Mouse (Mus musculus) spleen, postnatal 14 days (tissue): ENCODE data around the gene C130050O18Rik.

Experiments used
- DNase-seq, 2 experiments: peaks; one replicate each; pipeline ENCODE4 v3.0.0; 2021 to 2022; ENCODE audit warnings: low spot score in 2 of 2

The C130050O18Rik gene

GRCm38 (mm10) chr5:139427001-139427400, 21.9 kb downstream of the C130050O18Rik start:
- no peak for DNase-seq

DNA sequence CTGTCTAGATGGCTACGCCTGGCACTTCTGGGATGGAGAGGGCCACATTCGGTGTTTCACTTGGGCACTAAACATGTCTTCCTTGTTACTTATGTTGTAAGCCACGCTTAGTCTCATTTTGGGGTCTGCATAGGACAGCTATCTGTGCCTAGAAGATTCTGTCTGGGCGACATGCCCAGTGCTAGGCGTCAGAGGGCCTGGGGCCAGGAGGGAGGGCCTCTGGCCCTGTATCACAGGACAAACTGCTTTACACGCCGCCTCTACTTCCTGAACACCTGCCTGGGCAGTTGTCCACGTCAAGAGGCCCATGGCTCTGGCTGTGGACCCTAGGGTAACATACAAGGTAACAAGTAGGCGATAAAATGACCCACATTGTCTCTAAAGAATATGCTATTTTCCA, 22.9 kb downstream of the C130050O18Rik start:
- DNase-seq, result no peak

GRCm38 (mm10) chr5:139429818-139430341, 24.8 kb downstream of the C130050O18Rik start:
- DNase-seq, result no peak

DNA sequence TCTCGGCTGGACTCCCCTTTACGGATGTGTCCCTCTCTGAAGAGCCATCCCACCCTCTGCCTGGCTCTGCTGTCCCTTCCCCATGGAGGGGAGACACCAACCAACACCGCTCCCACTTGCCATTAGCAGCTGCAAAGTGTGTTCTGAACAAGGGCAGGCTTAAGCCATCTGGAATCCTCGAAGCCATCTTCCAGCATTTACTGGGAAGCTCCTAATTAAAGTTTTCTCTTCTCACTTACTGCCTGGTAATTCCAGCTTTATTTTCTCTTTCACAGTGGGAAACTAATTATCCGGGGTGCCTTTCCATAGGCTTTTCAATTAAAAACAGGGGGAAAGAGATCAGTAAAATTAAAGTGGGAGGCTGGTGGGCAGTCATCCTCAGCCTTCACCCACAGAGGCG, 27.3 kb downstream of the C130050O18Rik start:
- DNase-seq, result no peak

DNA sequence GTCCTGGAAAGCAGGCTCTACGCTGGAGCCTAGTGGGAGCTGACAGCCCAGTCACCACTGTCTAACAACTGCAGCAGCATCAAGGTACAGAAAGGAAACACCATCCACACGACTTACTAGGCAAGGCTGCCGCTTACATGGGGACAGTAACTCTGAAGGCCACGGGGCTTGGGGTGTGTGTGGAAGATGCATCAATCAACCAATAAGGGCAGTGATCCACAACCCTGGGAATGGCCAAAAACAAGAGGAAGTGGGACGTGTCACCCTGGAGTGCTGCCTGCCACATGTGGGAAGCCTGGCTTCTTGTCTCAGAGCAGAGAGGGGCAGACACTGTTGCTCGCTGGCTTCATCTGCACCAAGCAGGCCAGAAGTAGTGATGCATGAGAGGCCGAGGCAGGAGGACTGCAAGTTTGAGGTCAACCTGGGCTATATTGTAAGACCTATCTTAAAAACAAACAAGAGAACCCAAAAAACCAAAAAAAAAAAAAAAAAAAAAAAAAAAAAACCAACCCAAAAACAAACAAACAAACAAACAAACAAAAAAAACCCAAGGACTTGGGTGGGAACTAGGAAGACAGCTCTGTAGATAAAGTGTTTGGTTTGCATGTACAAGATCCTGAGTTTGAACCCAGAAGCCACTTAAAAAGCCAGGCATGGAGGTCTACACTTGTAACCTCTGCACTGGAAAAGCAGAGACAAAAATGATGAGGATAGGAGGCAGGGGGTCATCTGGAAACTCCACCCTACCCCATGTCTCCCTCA, 27.8 kb downstream of the C130050O18Rik start:
- DNase-seq, result no peak

GRCm38 (mm10) chr5:139433842-139434568, 28.9 kb downstream of the C130050O18Rik start:
- no peak for DNase-seq

- no peak for DNase-seq
These were observed 29.9 kb downstream of the C130050O18Rik start for GRCm38 (mm10) chr5:139434940-139435339.

DNA sequence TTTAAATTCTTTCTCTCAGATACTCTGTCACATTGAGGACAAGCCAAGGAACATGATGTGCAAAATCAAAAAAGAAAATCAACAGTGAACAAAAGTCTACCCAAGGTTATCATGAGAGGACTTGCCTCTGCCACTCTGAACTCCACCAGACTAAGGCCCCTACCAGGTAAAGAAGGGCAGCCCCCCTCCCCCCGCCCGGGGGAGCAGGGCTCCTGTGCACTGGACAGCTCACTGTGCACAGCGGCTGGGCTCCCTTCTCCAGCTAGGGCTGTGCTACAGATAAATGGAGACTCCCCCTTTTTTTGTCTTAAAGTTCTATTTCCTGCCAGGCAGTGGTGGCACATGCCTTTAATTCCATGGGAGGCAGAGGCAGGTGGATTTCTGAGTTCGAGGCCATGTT, 32.7 kb downstream of the C130050O18Rik start:
- DNase-seq, result no peak

- DNase-seq, result no peak
These were observed 33.4 kb downstream of the C130050O18Rik start for GRCm38 (mm10) chr5:139438440-139438839.

DNA sequence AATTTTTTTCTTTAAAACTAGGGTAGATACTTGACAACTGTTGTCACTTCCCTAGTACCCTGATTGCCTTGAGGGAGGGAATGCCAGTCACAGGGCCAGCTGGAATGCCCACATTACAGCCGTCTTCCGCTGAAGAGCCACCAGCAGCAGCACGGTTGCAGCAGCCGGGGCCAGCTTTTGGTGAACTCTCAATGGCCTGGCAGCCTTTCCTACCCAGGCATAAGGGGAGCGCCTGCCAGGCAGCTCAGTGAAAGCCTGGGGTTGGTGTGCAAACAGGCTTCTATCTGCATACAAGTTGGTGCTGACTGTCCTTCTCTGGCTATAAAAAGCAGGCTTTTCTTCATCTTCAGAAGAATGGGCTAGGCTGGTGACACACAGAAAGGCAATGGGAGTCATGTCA, 35.4 kb downstream of the C130050O18Rik start:
- no peak for DNase-seq

DNA sequence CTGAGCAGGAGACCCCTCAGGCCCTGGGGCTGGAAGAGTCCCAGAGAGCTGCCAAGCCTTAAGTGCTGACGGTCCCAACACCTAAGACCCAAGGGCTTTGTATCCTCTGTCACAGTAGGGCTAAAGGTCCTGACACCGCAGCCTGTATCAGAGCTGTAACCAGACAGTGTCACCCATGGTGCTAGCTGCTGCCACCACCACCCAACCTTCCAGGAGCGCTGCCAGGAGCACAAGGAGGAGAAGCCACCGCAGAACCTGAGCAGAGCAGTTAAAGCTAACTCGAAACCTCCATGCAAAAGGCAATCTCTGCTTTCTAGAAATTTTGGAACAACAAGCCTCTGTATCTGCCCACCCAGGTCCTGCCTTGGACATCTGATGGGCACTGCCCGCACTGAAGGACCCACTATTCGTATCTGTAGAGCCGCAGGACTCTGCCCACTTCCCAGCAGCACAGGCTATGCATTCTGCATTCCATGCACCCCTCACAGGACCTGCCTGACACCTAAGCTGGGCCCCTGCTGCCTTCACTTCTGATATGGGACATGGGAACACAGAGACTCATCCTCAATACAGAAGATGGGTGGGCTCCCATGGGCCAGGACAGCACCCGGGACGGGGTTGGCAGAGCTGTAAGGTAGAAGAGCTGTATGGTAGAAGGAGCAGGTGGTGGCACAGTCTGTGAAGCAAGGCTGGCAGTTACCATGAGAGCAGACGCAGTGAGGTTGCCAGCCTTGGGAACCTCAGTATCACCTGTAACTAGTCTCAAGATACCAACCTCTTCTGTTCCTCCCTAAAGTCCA, 36.0 kb downstream of the C130050O18Rik start:
- no peak for DNase-seq

GRCm38 (mm10) chr5:139441726-139442018, 36.6 kb downstream of the C130050O18Rik start:
- no peak for DNase-seq

DNA sequence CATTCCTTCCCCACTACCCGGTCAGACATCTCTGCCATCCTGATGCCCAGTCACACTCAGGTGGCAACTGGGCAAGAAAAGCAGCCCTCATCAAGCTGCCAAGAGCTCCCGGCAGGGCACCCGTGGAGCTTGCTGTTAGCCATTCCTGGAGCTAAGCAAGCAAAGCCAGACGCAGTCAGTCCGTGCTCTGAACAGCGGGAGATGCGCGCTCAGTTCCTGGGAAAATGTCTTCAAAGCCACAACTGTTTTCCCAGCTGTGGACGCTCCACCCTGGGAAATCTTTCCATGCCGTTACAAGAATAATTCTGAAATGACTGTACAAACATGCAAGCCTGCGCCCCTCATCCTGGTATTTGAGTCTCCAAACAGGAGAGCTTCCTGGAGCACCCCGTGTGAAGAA, 37.3 kb downstream of the C130050O18Rik start:
- DNase-seq, result no peak

- DNase-seq, result no peak
These were observed 37.9 kb downstream of the C130050O18Rik start for GRCm38 (mm10) chr5:139442962-139443361.

DNA sequence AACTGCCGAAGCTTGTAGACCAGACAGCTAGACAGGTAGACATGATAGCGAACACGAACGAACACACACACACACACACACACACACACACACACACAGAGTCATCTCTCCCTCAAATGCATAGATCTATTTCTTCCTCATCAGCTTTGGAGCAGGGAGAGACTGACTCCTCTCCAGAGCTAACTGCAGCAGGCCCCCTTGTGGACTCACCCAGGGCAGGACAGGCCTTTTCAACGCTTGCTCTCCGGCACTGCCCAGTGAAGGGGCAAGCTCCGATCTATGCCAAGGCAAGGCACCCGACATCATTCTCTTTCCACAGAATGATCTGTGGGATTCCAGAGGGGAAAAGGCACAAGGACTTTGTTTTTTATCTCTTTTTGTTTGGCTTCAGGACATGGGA, 40.2 kb downstream of the C130050O18Rik start:
- no peak for DNase-seq

DNA sequence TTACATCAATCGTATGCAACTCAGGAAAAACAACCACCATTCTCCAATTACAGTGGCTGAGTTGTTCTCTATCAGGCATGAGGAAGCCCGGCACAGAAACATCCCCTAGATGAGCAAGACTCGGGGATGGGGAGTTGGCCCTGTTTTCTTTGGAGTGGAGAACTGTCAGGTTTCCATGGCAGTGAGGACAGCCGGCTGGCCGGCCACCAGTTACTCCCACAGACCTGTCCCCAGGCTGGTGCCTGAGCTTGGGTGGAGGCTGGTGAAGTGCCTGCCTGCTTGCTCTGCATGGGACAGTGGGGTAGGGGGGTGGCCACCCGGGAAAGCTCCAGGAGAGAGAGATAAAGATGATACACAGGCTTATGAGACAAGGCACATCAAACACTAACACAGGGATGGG, 42.9 kb downstream of the C130050O18Rik start:
- DNase-seq, result no peak

DNA sequence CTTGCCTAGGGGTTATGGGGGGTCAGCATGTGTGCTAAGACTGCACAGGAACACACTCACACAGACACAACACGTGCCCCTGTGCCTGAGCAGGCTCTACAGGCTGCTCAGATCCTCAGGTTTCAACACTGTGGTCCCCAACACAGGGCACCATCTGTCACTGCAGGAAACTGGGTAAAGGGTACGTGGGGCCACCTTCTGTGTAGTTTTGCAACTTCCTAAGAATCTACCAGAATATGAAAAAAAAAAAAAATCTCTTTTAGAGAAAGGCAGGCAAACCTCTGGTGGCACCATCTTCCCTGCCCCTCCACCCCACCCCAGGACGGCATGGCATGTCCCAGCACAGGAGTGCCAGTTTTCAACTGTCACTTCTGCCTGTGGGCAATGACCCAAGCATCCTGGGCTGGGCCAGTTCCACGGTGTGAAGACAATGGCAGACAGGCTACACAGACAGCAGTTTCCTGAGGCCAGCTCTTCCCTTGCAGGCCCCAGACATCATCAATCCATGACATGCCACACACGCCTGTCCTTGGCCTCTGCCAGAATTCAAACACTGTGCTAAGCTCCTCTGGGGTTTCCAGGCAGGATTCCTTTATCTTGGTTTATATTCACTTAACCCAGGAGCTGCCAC, 44.2 kb downstream of the C130050O18Rik start:
- peak in 1 of 2 experiments; percentile 28 for DNase-seq

GRCm38 (mm10) chr5:139449926-139450325, 44.8 kb downstream of the C130050O18Rik start:
- DNase-seq, result no peak

GRCm38 (mm10) chr5:139453031-139453430, 48.0 kb downstream of the C130050O18Rik start:
- no peak for DNase-seq

DNA sequence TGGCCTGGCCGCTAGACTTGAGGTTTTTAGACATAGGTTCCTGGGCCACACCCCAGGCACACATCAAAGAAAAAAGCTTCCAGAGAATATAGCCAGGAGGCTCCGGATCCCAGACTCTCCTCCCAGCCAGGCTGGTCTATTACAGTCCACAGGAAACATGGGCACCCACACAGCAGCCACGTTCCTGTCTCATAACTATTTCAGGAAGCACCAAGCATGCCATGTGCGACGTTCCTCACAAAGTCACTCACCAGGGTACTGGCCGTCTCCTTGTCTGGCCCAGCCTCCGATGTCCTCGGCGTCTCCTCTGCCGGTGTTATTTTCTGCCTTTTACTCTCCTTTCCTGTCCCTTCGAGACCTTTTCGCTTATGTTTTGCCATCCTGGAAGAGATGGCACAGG, 50.1 kb downstream of the C130050O18Rik start:
- DNase-seq, result no peak

GRCm38 (mm10) chr5:139457241-139457640, 52.2 kb downstream of the C130050O18Rik start:
- DNase-seq, result no peak

- DNase-seq, result no peak
These were observed 54.9 kb downstream of the C130050O18Rik start for GRCm38 (mm10) chr5:139459938-139460337.
